10 mouse cellular contexts compared by ENCODE assay signal in genomic region chr3:52404636-52405035, GRCm38 (mm10).
DNase-seq lines count a peak whose midpoint lies in the region; ATAC-seq lines count a peak whose summit lies in the region.
"Had no signal": no experiment of that assay in that cellular context is flagged by ENCODE, and none has a peak within 500 bp of the region (broad histone marks: within the 10 kb centered on the region; RNA-seq: fewer than 3 reads in every experiment).

No protein-coding gene starts in this region.

- intact Hi-C loops in heart, postnatal 25 days (cut with DNase I) = loop anchor here (1.0 to 10.0 kb wide), 4 partner anchors 48 to 440 kb away; no protein-coding TSS in a partner anchor

- WGBS in liver, embryonic 16.5 days (ENCODE audit: insufficient replicate concordance) = 8% methylated on average over 4 of the region's 4 CpGs

- H3K4me2 ChIP-seq in liver, embryonic 16.5 days (ENCODE audit: low read depth, low read length) = no peak overlapping the region
- H3K4me2 ChIP-seq: forebrain, embryonic 12.5 days had no signal

- DNase-seq in adrenal gland, adult (ENCODE audit: inconsistent age in 2 of 2, low spot score in 1 of 2) = peak; percentile 46 to 65
- no peak for DNase-seq in adrenal gland, postnatal 4 days (ENCODE audit: low spot score in 2 of 2)
- DNase-seq in heart, postnatal 25 days (ENCODE audit: low spot score) = peak; percentile 24
- DNase-seq in cerebellum, postnatal 25 days = no peak
- DNase-seq in c-Kit-positive CD71-positive TER-119-positive erythroid progenitor cells, embryonic 14.5 days (ENCODE audit: low spot score) = no peak
- DNase-seq in layer of hippocampus, adult 18-20 months (ENCODE audit: low spot score in 2 of 2) = no peak
- DNase-seq: cerebellum, adult 2 months had no signal

- H3K36me3 ChIP-seq in liver, embryonic 16.5 days (ENCODE audit: control insufficient read depth, insufficient read depth) = no peaks in the 10 kb centered on the region
- H3K36me3 ChIP-seq: forebrain, embryonic 12.5 days had no signal

- ATAC-seq in liver, embryonic 16.5 days (ENCODE audit: low read depth) = peak; percentile 35; the same call in 1 of the 2 replicates

- no peaks in the 10 kb centered on the region for H3K9me3 ChIP-seq in liver, embryonic 16.5 days (replicated peaks; ENCODE audit: control insufficient read depth, low read length)
- H3K9me3 ChIP-seq: forebrain, embryonic 12.5 days had no signal

- H3K4me3 ChIP-seq in brown adipose tissue, adult 24 weeks (ENCODE audit: insufficient read depth, low read depth, low read length) = peak overlapping the region; percentile 9; the same call in 1 of the 2 replicates
- H3K4me3 ChIP-seq in liver, embryonic 16.5 days (ENCODE audit: low read depth, low read length) = no peak overlapping the region
- H3K4me3 ChIP-seq: forebrain, embryonic 12.5 days had no signal

- peaks cover 10% of the 10 kb centered on the region for H3K4me1 ChIP-seq in brown adipose tissue, adult 24 weeks (ENCODE audit: control insufficient read depth, insufficient read depth, insufficient read length, low read length)
- H3K4me1 ChIP-seq in liver, embryonic 16.5 days (ENCODE audit: control insufficient read depth, low read depth, low read length) = no peaks in the 10 kb centered on the region; the same call in none of the 2 replicates

- peak overlapping the region; percentile 49 for H3K27ac ChIP-seq in brown adipose tissue, adult 24 weeks (replicated peaks; ENCODE audit: low read depth, low read length)
- no peak overlapping the region for H3K27ac ChIP-seq in liver, embryonic 16.5 days (ENCODE audit: low read length)
- H3K27ac ChIP-seq: forebrain, embryonic 12.5 days had no signal

- no peaks in the 10 kb centered on the region for H3K27me3 ChIP-seq in liver, embryonic 16.5 days (ENCODE audit: control insufficient read depth, insufficient read depth, low read depth, low read length)

- H3K9ac ChIP-seq in liver, embryonic 16.5 days (ENCODE audit: low read depth, low read length) = no peak overlapping the region
- H3K9ac ChIP-seq: forebrain, embryonic 12.5 days had no signal

Comparison
In these comparisons a context has a peak if more than half of its experiments do, and no peak if none do; other contexts are left out.
1. DNase-seq: peak in adrenal gland, adult (2 of 2) and heart, postnatal 25 days (single experiment); none in adrenal gland, postnatal 4 days (0 of 2), cerebellum, postnatal 25 days (0 of 2), c-Kit-positive CD71-positive TER-119-positive erythroid progenitor cells, embryonic 14.5 days (single experiment) and layer of hippocampus, adult 18-20 months (0 of 2).